Mouse (Mus musculus) spleen, adult 2 months (tissue): Measurements from ENCODE around the gene Gadd45b. TPM values are rescaled to one million over a fixed set of nuclear protein-coding genes. Genes with fewer than 3 reads are reported as not detected.

Source experiments
- DNase-seq, 2 experiments: peaks; one replicate each; pipeline versions ENCODE4 v3.0.0 to v3.0.0-alpha.2; 2012 to 2021; ENCODE audit warnings: low spot score in 2 of 2, low read depth in 1 of 2
- H3K27ac ChIP-seq: fragments of 200-500 bp; 2 replicates; pipeline ENCODE4 v1.5.1; 2012; ENCODE audit warnings: low read length, inconsistent platforms; ENCODE audit not compliant: insufficient read depth
- H3K27me3 ChIP-seq: fragments of 200-500 bp; 2 replicates; pipeline ENCODE4 v1.6.1; 2012; ENCODE audit warnings: mild to moderate bottlenecking, moderate library complexity, low read length, inconsistent platforms; ENCODE audit not compliant: control insufficient read depth, insufficient read depth
- H3K36me3 ChIP-seq: fragments of 200-500 bp; 2 replicates; pipeline ENCODE4 v1.6.1; 2012; ENCODE audit warnings: mild to moderate bottlenecking, low read length, inconsistent platforms; ENCODE audit not compliant: control insufficient read depth, insufficient read depth
- H3K4me1 ChIP-seq: fragments of 200-500 bp; 2 replicates; pipeline ENCODE4 v1.6.1; 2011; ENCODE audit warnings: inconsistent platforms; ENCODE audit not compliant: control insufficient read depth, insufficient read depth, insufficient read length
- H3K4me3 ChIP-seq: fragments of 200-500 bp; 2 replicates; pipeline ENCODE4 v1.5.1; 2011; ENCODE audit warnings: mild to moderate bottlenecking, inconsistent platforms; ENCODE audit not compliant: insufficient read depth, insufficient read length; ENCODE audit errors: extremely low read depth
- CTCF ChIP-seq: fragments of 200-500 bp; IDR thresholded peaks from 2 replicates; pipeline ENCODE4 v1.5.1; 2011; ENCODE audit warnings: mild to moderate bottlenecking, inconsistent platforms; ENCODE audit not compliant: insufficient read depth, insufficient read length, insufficient replicate concordance; ENCODE audit errors: extremely low read depth
- POLR2A ChIP-seq: fragments of 200-500 bp; IDR thresholded peaks from 2 replicates; pipeline ENCODE4 v1.6.1; 2011; ENCODE audit warnings: low read depth, low read length, inconsistent platforms
- WGBS: fragments of 180-500 bp; shearing (Covaris S2); methylation state at CpG from one replicate; pipeline ENCODE4 v1.1.7; 2018; 5-methylcytosine and 5-hydroxymethylcytosine counted together
- polyA plus RNA-seq: library from polyadenylated mRNA; depleted of rRNA; stranded (reverse); fragments of >200 nt; gene quantifications from 2 replicates; pipeline ENCODE4 v1.2.3, GENCODE M21; 2012

Gadd45b gene
- polyA plus RNA-seq, 1 experiment, result 35.7 TPM

- Histone ChIP-seq H3K4me1 (peaks cover 25% of the 10 kb centered on the region), H3K4me3 (peak overlapping the region; percentile 70), H3K27ac (peak overlapping the region; percentile 79), H3K27me3 (no peaks in the 10 kb centered on the region), H3K36me3 (0 out of 2 replicates have a peak, but pooled peaks cover 2% of the 10 kb centered on the region)
- DNase-seq, result peak; percentile 31 to 51
- TF ChIP-seq CTCF (no peak), POLR2A (no peak)
- WGBS, result under 1% methylated on average over 45 of the region's 45 CpGs
These were observed 684 bp downstream of the Gadd45b start for GRCm38 (mm10) chr10:80930361-80931152.

- H3K4me1 ChIP-seq, result peaks cover 31% of the 10 kb centered on the region
- no peaks in the 10 kb centered on the region for H3K27me3 ChIP-seq
- no peak for TF ChIP-seq CTCF
- TF ChIP-seq POLR2A, result no peak
- WGBS, result 11% methylated on average over 14 of the region's 14 CpGs
- 0 out of 2 replicates have a peak overlapping the region, but pooled peaks have one; percentile 7 for H3K27ac ChIP-seq
- DNase-seq, result no peak
- 0 out of 2 replicates have a peak, but pooled peaks cover 2% of the 10 kb centered on the region for H3K36me3 ChIP-seq
- peak overlapping the region; percentile 70; the same call in 1 of the 2 replicates for H3K4me3 ChIP-seq
These were observed 1.3 kb downstream of the Gadd45b start for GRCm38 (mm10) chr10:80931153-80931671.

DNA sequence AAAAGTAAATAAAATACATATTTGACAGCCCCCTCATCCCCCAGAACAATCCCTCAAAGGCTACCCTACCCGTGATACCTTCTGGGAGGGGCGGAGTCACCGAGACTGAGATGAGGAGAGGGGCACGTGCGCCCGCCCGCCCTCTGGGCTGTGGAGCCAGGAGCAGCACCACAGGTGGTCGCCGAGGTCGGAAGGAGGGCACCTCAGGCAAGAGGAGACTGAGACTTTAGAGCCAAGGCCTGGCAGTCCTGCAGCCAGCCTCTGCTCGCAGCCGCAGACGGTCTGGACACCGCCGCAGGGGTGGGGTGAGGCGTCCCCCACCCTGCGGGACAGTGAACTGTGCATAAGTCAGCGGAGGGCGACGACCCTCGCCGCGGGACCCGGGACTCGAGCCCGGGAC is 1.8 kb downstream of the Gadd45b start:
- no peak overlapping the region for H3K27ac ChIP-seq
- H3K4me3 ChIP-seq, result 0 out of 2 replicates have a peak overlapping the region, but pooled peaks have one; percentile 11
- TF ChIP-seq CTCF, result no peak
- no peak for TF ChIP-seq POLR2A
- DNase-seq, result no peak
- 0 out of 2 replicates have a peak, but pooled peaks cover 2% of the 10 kb centered on the region for H3K36me3 ChIP-seq
- peaks cover 36% of the 10 kb centered on the region for H3K4me1 ChIP-seq
- no peaks in the 10 kb centered on the region for H3K27me3 ChIP-seq
- 18% methylated on average over 26 of the region's 26 CpGs for WGBS

- Histone ChIP-seq H3K27ac (no peak overlapping the region), H3K27me3 (no peaks in the 10 kb centered on the region), H3K4me1 (peaks cover 40% of the 10 kb centered on the region), H3K4me3 (peak overlapping the region; percentile 35), H3K36me3 (0 out of 2 replicates have a peak, but pooled peaks cover 2% of the 10 kb centered on the region)
- WGBS, result 6% methylated on average over 20 of the region's 20 CpGs
- TF ChIP-seq POLR2A (no peak), CTCF (no peak)
- DNase-seq, result no peak
These were observed 2.3 kb downstream of the Gadd45b start for GRCm38 (mm10) chr10:80932206-80932605.

GRCm38 (mm10) chr10:80932700-80933420 is 3.0 kb downstream of the Gadd45b start:
- 5% methylated on average over 17 of the region's 17 CpGs for WGBS
- H3K27ac ChIP-seq, result no peak overlapping the region
- peaks cover 47% of the 10 kb centered on the region for H3K4me1 ChIP-seq
- peak overlapping the region; percentile 35 for H3K4me3 ChIP-seq
- TF ChIP-seq POLR2A (no peak), CTCF (no peak)
- DNase-seq, result no peak
- H3K36me3 ChIP-seq, result 0 out of 2 replicates have a peak, but pooled peaks cover 2% of the 10 kb centered on the region
- no peaks in the 10 kb centered on the region for H3K27me3 ChIP-seq

- no peaks in the 10 kb centered on the region for H3K27me3 ChIP-seq
- peak in 1 of 2 experiments; percentile 45 for DNase-seq
- 0 out of 2 replicates have a peak, but pooled peaks cover 2% of the 10 kb centered on the region for H3K36me3 ChIP-seq
- H3K4me3 ChIP-seq, result peak overlapping the region; percentile 33; the same call in 1 of the 2 replicates
- H3K27ac ChIP-seq, result no peak overlapping the region
- TF ChIP-seq POLR2A, result no peak
- peaks cover 48% of the 10 kb centered on the region for H3K4me1 ChIP-seq
- WGBS, result 3% methylated on average over 21 of the region's 21 CpGs
These were observed 3.6 kb downstream of the Gadd45b start for GRCm38 (mm10) chr10:80933421-80933979.
